Mouse (Mus musculus) urinary bladder, postnatal 14 days (tissue): ENCODE data around the gene App.

Source experiments
- DNase-seq: peaks from one replicate; pipeline ENCODE4 v3.0.0; 2021; ENCODE audit warnings: low spot score

Gene App

GRCm38 (mm10) chr16:85150902-85151301, 22.7 kb downstream of the App start:
- no peak for DNase-seq

GRCm38 (mm10) chr16:85149509-85149871, 24.1 kb downstream of the App start:
- DNase-seq: no peak

- DNase-seq: peak; percentile 76
Observed at GRCm38 (mm10) chr16:85148615-85149508, 24.7 kb downstream of the App start.

- no peak for DNase-seq
Observed at GRCm38 (mm10) chr16:85147440-85147839, 26.1 kb downstream of the App start.

- DNase-seq: no peak
Observed at GRCm38 (mm10) chr16:85145771-85146178, 27.8 kb downstream of the App start.

- no peak for DNase-seq
Observed at GRCm38 (mm10) chr16:85145369-85145768, 28.2 kb downstream of the App start.

- DNase-seq: no peak
Observed at GRCm38 (mm10) chr16:85144401-85144800, 29.2 kb downstream of the App start.

DNA sequence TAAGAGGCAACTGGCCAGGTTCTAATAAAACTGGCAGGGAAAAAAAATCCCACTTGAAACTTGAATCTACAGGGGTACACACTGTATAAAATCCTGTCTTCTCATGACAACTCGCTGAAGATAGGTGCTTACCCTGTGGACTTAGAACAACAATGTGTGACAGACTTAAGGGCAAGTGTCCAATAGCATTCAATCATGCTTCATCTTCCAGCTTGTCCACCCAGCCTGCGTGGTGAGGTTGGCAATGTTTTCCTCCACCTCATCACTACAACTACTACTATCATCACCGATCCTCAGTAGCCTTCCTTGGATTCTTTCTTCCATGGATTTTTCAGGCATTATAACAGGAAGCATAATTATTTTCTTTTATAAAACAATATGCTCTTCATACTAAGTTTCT, 29.7 kb downstream of the App start:
- DNase-seq: no peak

GRCm38 (mm10) chr16:85143188-85143587, 30.4 kb downstream of the App start:
- DNase-seq: no peak

GRCm38 (mm10) chr16:85141404-85141803, 32.2 kb downstream of the App start:
- DNase-seq: no peak

GRCm38 (mm10) chr16:85139178-85139604, 34.4 kb downstream of the App start:
- no peak for DNase-seq

- DNase-seq: no peak
Observed at GRCm38 (mm10) chr16:85137348-85137747, 36.2 kb downstream of the App start.

DNA sequence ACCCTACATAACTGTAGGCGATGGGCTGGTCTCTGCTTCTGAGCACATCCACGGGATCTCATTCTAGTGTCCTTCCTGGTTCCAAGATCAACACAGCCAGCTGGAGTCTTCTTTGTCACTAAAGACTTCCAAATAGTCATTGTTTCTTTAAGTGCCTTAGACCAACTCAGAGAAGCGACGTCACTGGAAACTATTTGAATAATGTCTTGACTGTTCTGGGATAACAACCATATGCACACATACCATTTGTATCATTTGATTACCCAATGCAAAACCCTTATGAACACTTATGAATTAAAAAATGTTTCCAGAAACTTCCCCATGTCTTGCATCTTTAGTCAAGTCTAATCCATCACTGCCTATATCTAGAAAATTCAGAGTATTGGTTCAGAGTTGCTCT, 37.5 kb downstream of the App start:
- no peak for DNase-seq

DNA sequence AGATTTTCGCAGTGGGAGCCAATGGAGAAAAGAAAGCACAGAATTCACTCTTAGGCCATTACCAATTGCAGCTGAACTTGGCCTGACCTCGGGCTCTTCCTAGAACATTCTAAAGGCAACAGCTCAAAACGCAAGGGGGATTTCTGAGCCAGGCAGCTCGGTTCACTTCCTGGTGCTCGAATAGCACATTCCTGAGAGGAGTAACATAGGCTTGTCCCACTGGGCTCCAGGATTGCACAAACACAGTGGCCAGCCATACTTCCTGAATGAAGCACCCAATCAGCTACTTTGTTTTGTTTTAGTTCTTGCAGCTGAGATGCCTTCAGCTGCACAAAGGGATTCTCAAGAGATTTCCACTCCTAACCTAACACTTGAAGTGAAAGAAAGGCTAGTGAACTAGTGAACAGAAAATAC, 40.1 kb downstream of the App start:
- peak; percentile 65 for DNase-seq

DNA sequence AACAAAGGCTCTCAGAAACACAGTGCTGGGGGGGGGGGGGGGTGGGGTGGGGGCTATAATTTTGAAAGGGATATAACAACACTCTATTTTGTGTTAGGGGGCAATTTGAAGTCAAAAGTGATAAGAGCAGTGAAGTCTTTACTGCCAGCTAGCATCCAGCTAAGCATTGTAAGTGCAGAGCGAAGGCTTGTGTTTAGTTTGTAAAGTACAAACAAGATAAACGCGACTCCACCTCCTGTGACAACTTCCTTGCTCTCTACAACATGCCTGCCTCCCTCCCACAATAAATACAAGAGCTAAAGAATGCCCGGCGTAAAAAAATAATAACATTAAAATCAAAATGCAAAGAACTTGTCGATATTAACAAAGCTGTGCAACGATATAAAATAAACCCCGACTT, 40.5 kb downstream of the App start:
- DNase-seq: no peak

- no peak for DNase-seq
Observed at GRCm38 (mm10) chr16:85132182-85132581, 41.4 kb downstream of the App start.

DNA sequence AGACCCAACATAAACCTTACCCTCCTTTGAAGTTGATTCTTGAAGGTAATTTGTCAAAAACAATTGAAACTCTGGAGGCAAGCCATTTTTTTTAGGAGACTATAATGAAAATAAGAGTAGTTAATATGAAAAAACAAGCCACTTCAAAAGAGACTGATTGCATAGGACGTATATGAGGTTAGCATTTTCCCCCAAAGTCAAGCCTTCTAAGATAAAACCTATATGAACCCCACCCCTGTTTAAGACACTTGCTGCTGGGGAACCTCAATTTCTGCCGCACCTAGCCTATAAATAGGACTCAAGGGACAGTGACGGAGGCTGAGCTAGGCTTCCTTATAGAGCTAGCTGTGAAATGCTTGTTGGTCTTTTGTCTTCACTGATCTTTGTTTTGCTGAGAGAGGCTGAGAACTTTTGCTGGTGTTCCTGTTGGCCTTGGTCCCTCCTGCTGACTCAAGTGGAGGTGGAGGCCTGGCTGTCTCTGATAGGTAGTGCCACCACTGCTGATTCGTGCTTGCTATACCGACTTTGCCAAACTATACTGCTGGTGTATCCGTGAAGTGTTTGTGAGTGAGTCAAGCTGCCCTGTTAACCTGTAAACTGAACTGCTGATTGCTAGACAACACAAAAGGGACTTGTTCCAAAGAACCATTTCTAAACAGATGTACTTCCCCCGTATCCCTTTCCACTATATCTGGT, 42.6 kb downstream of the App start:
- no peak for DNase-seq

GRCm38 (mm10) chr16:85128693-85129657, 44.6 kb downstream of the App start:
- DNase-seq: no peak

GRCm38 (mm10) chr16:85128347-85128664, 45.3 kb downstream of the App start:
- DNase-seq: no peak

DNA sequence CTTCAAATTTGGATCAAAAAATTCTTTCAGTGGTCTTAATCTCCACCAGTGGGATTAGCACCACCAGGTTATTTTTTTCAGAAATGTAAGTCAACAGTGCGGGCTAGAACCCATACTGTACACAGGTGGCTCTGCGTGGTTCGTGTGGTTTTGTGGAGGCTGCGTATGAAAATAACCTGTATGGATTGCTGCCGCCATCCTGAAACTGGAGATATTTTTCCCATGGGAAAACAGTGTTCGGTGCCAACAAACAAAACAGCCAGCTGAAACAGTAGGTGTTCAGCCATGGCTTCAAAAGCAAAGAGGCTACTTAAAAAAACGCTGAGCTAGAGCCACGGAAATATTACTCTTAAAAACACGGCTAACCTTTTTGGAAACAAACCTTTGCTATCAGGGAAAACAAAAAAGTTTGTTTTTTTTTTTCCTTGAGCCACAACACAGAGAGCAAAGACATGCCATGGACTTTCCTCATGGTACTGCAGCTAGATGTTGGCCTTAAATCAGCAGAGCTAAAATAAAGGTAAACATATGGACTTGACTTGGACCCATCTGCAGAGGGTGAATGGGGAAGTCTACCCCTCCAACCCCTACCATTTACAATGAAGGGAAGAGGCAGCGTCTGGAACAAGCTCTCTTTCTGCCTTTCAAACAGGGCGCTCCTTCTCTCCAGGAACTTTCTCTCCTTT, 45.8 kb downstream of the App start:
- no peak for DNase-seq

GRCm38 (mm10) chr16:85124649-85125048, 48.9 kb downstream of the App start:
- DNase-seq: no peak

DNA sequence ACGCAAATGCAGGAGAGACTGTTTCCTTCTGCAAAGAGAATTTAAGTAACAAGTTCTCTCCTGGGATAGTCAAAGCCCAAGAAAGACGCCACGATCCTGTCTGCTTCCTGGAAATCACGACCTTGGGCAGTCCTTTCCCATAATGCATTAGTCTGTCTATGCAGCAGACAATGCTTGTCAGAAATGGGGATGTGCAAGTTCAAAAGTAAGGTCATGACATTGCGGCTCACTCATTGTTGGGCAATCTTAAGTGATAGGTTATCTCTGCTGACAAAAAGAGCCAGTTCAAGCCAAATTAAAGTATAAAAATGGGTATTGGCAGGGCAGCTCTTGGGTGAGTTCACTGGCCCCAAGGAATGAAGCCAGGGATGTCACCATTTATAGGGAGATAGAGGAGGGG, 51.6 kb downstream of the App start:
- DNase-seq: no peak
